Mouse (Mus musculus) limb, embryonic 14.5 days (tissue): Measurements from ENCODE around the gene Wasf2. TPM values are rescaled to one million over a fixed set of nuclear protein-coding genes. Genes with fewer than 3 reads are reported as not detected.
"Not testable (repeated sequence)": the region's sequence is repeated elsewhere in the genome, so short reads cannot be mapped to it uniquely, and the experiment has no call there.

Experiments used
- ATAC-seq: fragments of 200-750 bp; cut with Nextera tagmentation; 2 replicates; pipeline ENCODE4 v1.8.0; 2017; ENCODE audit warnings: low read depth, moderate number of reproducible peaks, moderate TSS enrichment; ENCODE audit not compliant: low FRiP score
- DNase-seq: peaks from one replicate; pipeline ENCODE4 v3.0.0-alpha.2; 2015; ENCODE audit warnings: low spot score
- H3K27ac ChIP-seq: fragments of 300-500 bp; sonication (generic); replicated peaks from 2 replicates; pipeline ENCODE4 v1.5.1; 2014; ENCODE audit warnings: low read depth, mild to moderate bottlenecking, low read length, moderate library complexity, mixed read lengths
- H3K27me3 ChIP-seq: fragments of 300-500 bp; sonication (generic); 2 replicates; pipeline ENCODE4 v1.6.1; 2014; ENCODE audit warnings: low read length, mixed read lengths; ENCODE audit not compliant: control insufficient read depth, insufficient read depth
- H3K36me3 ChIP-seq: fragments of 300-500 bp; sonication (generic); 2 replicates; pipeline ENCODE4 v1.6.1; 2014; ENCODE audit warnings: mild to moderate bottlenecking, low read length, moderate library complexity, mixed read lengths; ENCODE audit not compliant: control insufficient read depth, insufficient read depth
- H3K4me1 ChIP-seq: fragments of 300-500 bp; sonication (generic); 2 replicates; pipeline ENCODE4 v1.6.1; 2014; ENCODE audit warnings: antibody characterized with exemption, low read length, mixed read lengths; ENCODE audit not compliant: control insufficient read depth, insufficient read depth
- H3K4me2 ChIP-seq: fragments of 300-500 bp; sonication (generic); replicated peaks from 2 replicates; pipeline ENCODE4 v1.6.1; 2014; ENCODE audit warnings: low read depth, mild to moderate bottlenecking, low read length, moderate library complexity; ENCODE audit not compliant: severe bottlenecking
- H3K4me3 ChIP-seq: fragments of 300-500 bp; sonication (generic); replicated peaks from 2 replicates; pipeline ENCODE4 v1.5.1; 2014; ENCODE audit warnings: low read length
- H3K9ac ChIP-seq: fragments of 300-500 bp; sonication (generic); 2 replicates; pipeline ENCODE4 v1.6.1; 2014; ENCODE audit warnings: mild to moderate bottlenecking, low read depth, low read length, moderate library complexity; ENCODE audit not compliant: severe bottlenecking
- H3K9me3 ChIP-seq: fragments of 300-500 bp; sonication (generic); 2 replicates; pipeline ENCODE4 v1.6.1; 2016; ENCODE audit warnings: low read length; ENCODE audit not compliant: control insufficient read depth
- POLR2A ChIP-seq: fragments of 200-500 bp; IDR thresholded peaks from 2 replicates; pipeline ENCODE4 v1.8.0; 2012; ENCODE audit warnings: inconsistent platforms, mild to moderate bottlenecking, moderate library complexity, borderline replicate concordance; ENCODE audit not compliant: insufficient read depth, insufficient read length; ENCODE audit errors: extremely low read depth
- WGBS: fragments of 180-500 bp; shearing (Covaris S2); extraction: QIAGEN DNeasy Blood & Tissue Kit; methylation state at CpG from one replicate; pipeline ENCODE4 v1.1.7; 2014; 5-methylcytosine and 5-hydroxymethylcytosine counted together
- polyA plus RNA-seq, 2 experiments: library from polyadenylated mRNA; depleted of rRNA in 1 of 2; stranded (reverse) in 1 of 2; unstranded in 1 of 2; fragments of >200 nt; fragmentation: Nextera tagmentation in 1 of 2; extraction: Ambion mirVana in 1 of 2; gene quantifications; 2 replicates each; pipeline versions ENCODE4 v1.2.1 to v1.2.3; 2012 to 2014

The Wasf2 gene
- polyA plus RNA-seq, 2 experiments = 62.0 to 92.2 TPM

- 61% methylated on average over 6 of the region's 6 CpGs for WGBS
Observed at GRCm38 (mm10) chr4:133093056-133093455, 37.2 kb upstream of the Wasf2 start.

GRCm38 (mm10) chr4:133093481-133094033 is 36.7 kb upstream of the Wasf2 start:
- no peaks in the 10 kb centered on the region for H3K9me3 ChIP-seq
- TF ChIP-seq POLR2A = no peak
- H3K4me3 ChIP-seq = no peak overlapping the region
- WGBS = 17% methylated on average over 6 of the region's 6 CpGs
- peaks cover 59% of the 10 kb centered on the region for H3K4me1 ChIP-seq
- H3K4me2 ChIP-seq = no peak overlapping the region
- 0 out of 2 replicates have a peak overlapping the region, but pooled peaks have one; percentile 16 for H3K9ac ChIP-seq
- no peaks in the 10 kb centered on the region for H3K36me3 ChIP-seq
- H3K27me3 ChIP-seq = no peaks in the 10 kb centered on the region
- ATAC-seq = no peak
- peak overlapping the region; percentile 58; the same call in 1 of the 2 replicates for H3K27ac ChIP-seq
- no peak for DNase-seq

More at GRCm38 (mm10) chr4:133093056-133093455, 37.2 kb upstream of the Wasf2 start:
- H3K27me3 ChIP-seq = no peaks in the 10 kb centered on the region
- ATAC-seq = no peak
- DNase-seq = no peak
- peak overlapping the region; percentile 58; the same call in 1 of the 2 replicates for H3K27ac ChIP-seq
- peak overlapping the region; percentile 49; the same call in 1 of the 2 replicates for H3K9ac ChIP-seq
- peaks cover 60% of the 10 kb centered on the region for H3K4me1 ChIP-seq
- H3K4me2 ChIP-seq = no peak overlapping the region
- H3K36me3 ChIP-seq = no peaks in the 10 kb centered on the region
- H3K4me3 ChIP-seq = no peak overlapping the region
- TF ChIP-seq POLR2A = no peak
- H3K9me3 ChIP-seq = no peaks in the 10 kb centered on the region

GRCm38 (mm10) chr4:133094255-133094654 is 36.0 kb upstream of the Wasf2 start:
- Histone ChIP-seq H3K9me3 (no peaks in the 10 kb centered on the region), H3K4me3 (no peak overlapping the region), H3K9ac (no peak overlapping the region), H3K27ac (no peak overlapping the region), H3K4me1 (peaks cover 56% of the 10 kb centered on the region), H3K36me3 (no peaks in the 10 kb centered on the region), H3K4me2 (no peak overlapping the region), H3K27me3 (no peaks in the 10 kb centered on the region)
- no peak for ATAC-seq
- 62% methylated on average over 1 of the region's 1 CpGs for WGBS
- no peak for TF ChIP-seq POLR2A
- DNase-seq = no peak

- H3K9ac ChIP-seq = no peak overlapping the region
- H3K36me3 ChIP-seq = no peaks in the 10 kb centered on the region
- no peaks in the 10 kb centered on the region for H3K9me3 ChIP-seq
- H3K4me2 ChIP-seq = peak overlapping the region; percentile 33
- H3K4me1 ChIP-seq = peaks cover 47% of the 10 kb centered on the region
- DNase-seq (no peak), ATAC-seq (no peak)
- H3K27ac ChIP-seq = peak overlapping the region; percentile 3
- H3K27me3 ChIP-seq = no peaks in the 10 kb centered on the region
- H3K4me3 ChIP-seq = peak overlapping the region; percentile 13; the same call in 1 of the 2 replicates
- TF ChIP-seq POLR2A = no peak
- WGBS = 39% methylated on average over 16 of the region's 16 CpGs
Observed at GRCm38 (mm10) chr4:133094936-133095733, 35.2 kb upstream of the Wasf2 start.

- Histone ChIP-seq H3K4me1 (peaks cover 42% of the 10 kb centered on the region), H3K27ac (peak overlapping the region; percentile 3), H3K4me2 (peak overlapping the region; percentile 33), H3K4me3 (peak overlapping the region; percentile 13; the same call in 1 of the 2 replicates)
- not testable (repeated sequence) for H3K9me3 ChIP-seq, H3K36me3 ChIP-seq, H3K9ac ChIP-seq, ATAC-seq, H3K27me3 ChIP-seq, DNase-seq
- WGBS = 25% methylated on average over 3 of the region's 3 CpGs
Observed at GRCm38 (mm10) chr4:133095734-133096065, 34.6 kb upstream of the Wasf2 start.

- H3K4me3 ChIP-seq = peak overlapping the region; percentile 24
- DNase-seq, H3K4me2 ChIP-seq, ATAC-seq, H3K36me3 ChIP-seq, H3K27ac ChIP-seq, H3K27me3 ChIP-seq, H3K9ac ChIP-seq, H3K9me3 ChIP-seq: not testable (repeated sequence)
- WGBS = 0% methylated on average over 12 of the region's 26 CpGs
- peaks cover 32% of the 10 kb centered on the region for H3K4me1 ChIP-seq
Observed at GRCm38 (mm10) chr4:133096671-133097070, 33.6 kb upstream of the Wasf2 start.
